Mouse (Mus musculus): ENCODE data around the gene Psmd4. TPM values are rescaled to one million over a fixed set of nuclear protein-coding genes. Genes with fewer than 3 reads are reported as not detected.
A peak's percentile ranks its signal among the peaks of the same experiment; 100 is the strongest.

Psmd4 gene
- total RNA-seq, 2 experiments from 2014 or later = 190 to 456 TPM

- ATAC-seq (replicated peaks; ENCODE audit: low FRiP score, low TSS enrichment, poor library complexity, severe bottlenecking) = peak; percentile 91
Observed at GRCm38 (mm10) chr3:94987578-94987977, 54.8 kb downstream of the Psmd4 start.

DNA sequence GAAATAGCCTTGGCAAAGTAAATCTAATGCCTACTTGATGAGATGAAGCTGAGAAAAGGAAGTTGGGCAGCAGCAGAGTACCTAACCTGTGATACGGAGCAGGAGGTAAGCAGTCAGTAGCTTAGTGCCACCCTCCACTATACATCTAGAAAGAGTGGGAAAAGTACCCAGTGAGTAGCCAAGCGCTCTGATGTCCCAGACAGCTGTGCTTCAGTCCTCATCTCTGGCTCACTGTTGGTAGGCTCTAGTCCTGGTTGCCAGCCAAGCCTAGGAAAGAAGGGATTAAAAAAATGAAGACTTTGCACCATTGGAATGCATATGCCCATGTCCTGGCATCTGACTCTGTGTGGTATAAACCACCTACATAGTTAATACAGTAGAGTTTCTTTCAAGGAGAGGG lies 56.9 kb downstream of the Psmd4 start:
- ATAC-seq (replicated peaks; ENCODE audit: low FRiP score, low TSS enrichment, poor library complexity, severe bottlenecking) = no peak

GRCm38 (mm10) chr3:94984312-94984711 lies 58.1 kb downstream of the Psmd4 start:
- ATAC-seq (replicated peaks; ENCODE audit: low FRiP score, low TSS enrichment, poor library complexity, severe bottlenecking) = no peak

Other genes with a start within 250 kb of the Psmd4 start
- gene Pogz, start 205.0 kb downstream of the Psmd4 start, total RNA-seq (2014; fragmentation: Nextera tagmentation) = 49.6 and 59.1 TPM in 2 replicates
- 12.5 and 18.7 TPM in 2 replicates for gene Pogz, start 205.0 kb downstream of the Psmd4 start, total RNA-seq (2017)
- gene Psmb4, start 155.7 kb downstream of the Psmd4 start, total RNA-seq (2014; fragmentation: Nextera tagmentation) = 427 and 467 TPM in 2 replicates
- gene Psmb4, start 155.7 kb downstream of the Psmd4 start, total RNA-seq (2017) = 212 and 218 TPM in 2 replicates
- gene Selenbp1, start 109.6 kb downstream of the Psmd4 start, total RNA-seq (2014; fragmentation: Nextera tagmentation) = 128 and 136 TPM in 2 replicates
- 100 and 113 TPM in 2 replicates for gene Selenbp1, start 109.6 kb downstream of the Psmd4 start, total RNA-seq (2017)
- gene Rfx5, start 88.5 kb downstream of the Psmd4 start, total RNA-seq (2014; fragmentation: Nextera tagmentation) = 21.3 and 21.4 TPM in 2 replicates
- 15.1 and 19.0 TPM in 2 replicates for gene Rfx5, start 88.5 kb downstream of the Psmd4 start, total RNA-seq (2017)
- gene Pi4kb, start 67.9 kb downstream of the Psmd4 start, total RNA-seq (2014; fragmentation: Nextera tagmentation) = 24.9 and 35.5 TPM in 2 replicates
- gene Pi4kb, start 67.9 kb downstream of the Psmd4 start, total RNA-seq (2017) = 22.7 and 27.9 TPM in 2 replicates
- gene Zfp687, start 27.2 kb downstream of the Psmd4 start, total RNA-seq (2014; fragmentation: Nextera tagmentation) = 16.8 and 25.9 TPM in 2 replicates
- gene Zfp687, start 27.2 kb downstream of the Psmd4 start, total RNA-seq (2017) = 13.0 and 42.4 TPM in 2 replicates
- 28.8 and 29.3 TPM in 2 replicates for gene Pip5k1a, start 64.3 kb upstream of the Psmd4 start, total RNA-seq (2014; fragmentation: Nextera tagmentation)
- gene Pip5k1a, start 64.3 kb upstream of the Psmd4 start, total RNA-seq (2017) = 20.5 and 23.8 TPM in 2 replicates
- 62.9 and 64.1 TPM in 2 replicates for gene Vps72, start 68.4 kb upstream of the Psmd4 start, total RNA-seq (2014; fragmentation: Nextera tagmentation)
- 105 and 121 TPM in 2 replicates for gene Vps72, start 68.4 kb upstream of the Psmd4 start, total RNA-seq (2017)
- gene Tmod4, start 81.9 kb upstream of the Psmd4 start, total RNA-seq (2014; fragmentation: Nextera tagmentation) = 2.4 and 5.1 TPM in 2 replicates
- 0.99 and 2.9 TPM in 2 replicates for gene Tmod4, start 81.9 kb upstream of the Psmd4 start, total RNA-seq (2017)
- gene Scnm1, start 91.4 kb upstream of the Psmd4 start, total RNA-seq (2014; fragmentation: Nextera tagmentation) = 59.1 and 86.0 TPM in 2 replicates
- gene Scnm1, start 91.4 kb upstream of the Psmd4 start, total RNA-seq (2017) = 94.4 and 114 TPM in 2 replicates
- gene Lysmd1, start 91.5 kb upstream of the Psmd4 start, total RNA-seq (2014; fragmentation: Nextera tagmentation) = 5.4 and 6.9 TPM in 2 replicates
- gene Lysmd1, start 91.5 kb upstream of the Psmd4 start, total RNA-seq (2017) = 6.2 and 7.2 TPM in 2 replicates
- 3.3 and 8.1 TPM in 2 replicates for gene Tnfaip8l2, start 99.7 kb upstream of the Psmd4 start, total RNA-seq (2014; fragmentation: Nextera tagmentation)
- 3.1 and 6.7 TPM in 2 replicates for gene Tnfaip8l2, start 99.7 kb upstream of the Psmd4 start, total RNA-seq (2017)
- 0.27 TPM in 1 of 2 replicates, not detected in the other for gene Sema6c, start 117.8 kb upstream of the Psmd4 start, total RNA-seq (2014; fragmentation: Nextera tagmentation)
- 0.99 TPM in 1 of 2 replicates, not detected in the other for gene Sema6c, start 117.8 kb upstream of the Psmd4 start, total RNA-seq (2017)
- gene Gabpb2, start 175.3 kb upstream of the Psmd4 start, total RNA-seq (2014; fragmentation: Nextera tagmentation) = 59.0 and 63.9 TPM in 2 replicates
- gene Gabpb2, start 175.3 kb upstream of the Psmd4 start, total RNA-seq (2017) = 59.2 and 64.2 TPM in 2 replicates
- gene Cdc42se1, start 186.1 kb upstream of the Psmd4 start, total RNA-seq (2014; fragmentation: Nextera tagmentation) = 69.0 and 127 TPM in 2 replicates
- 49.5 and 59.1 TPM in 2 replicates for gene Cdc42se1, start 186.1 kb upstream of the Psmd4 start, total RNA-seq (2017)
- 6.0 and 6.9 TPM in 2 replicates for gene Mllt11, start 189.6 kb upstream of the Psmd4 start, total RNA-seq (2014; fragmentation: Nextera tagmentation)
- 1.9 and 3.6 TPM in 2 replicates for gene Mllt11, start 189.6 kb upstream of the Psmd4 start, total RNA-seq (2017)
- 0.92 and 2.5 TPM in 2 replicates for gene Gm128, start 199.0 kb upstream of the Psmd4 start, total RNA-seq (2014; fragmentation: Nextera tagmentation)
- gene Gm128, start 199.0 kb upstream of the Psmd4 start, total RNA-seq (2017) = 0.27 TPM in 1 of 2 replicates, not detected in the other
- gene Bnipl, start 208.6 kb upstream of the Psmd4 start, total RNA-seq (2014; fragmentation: Nextera tagmentation) = not detected in 2 replicates
- gene Bnipl, start 208.6 kb upstream of the Psmd4 start, total RNA-seq (2017) = not detected in 2 replicates
- gene Mindy1, start 238.7 kb upstream of the Psmd4 start, total RNA-seq (2014; fragmentation: Nextera tagmentation) = 36.8 and 46.9 TPM in 2 replicates
- 37.5 and 45.3 TPM in 2 replicates for gene Mindy1, start 238.7 kb upstream of the Psmd4 start, total RNA-seq (2017)
- gene Prune1, start 239.5 kb upstream of the Psmd4 start, total RNA-seq (2014; fragmentation: Nextera tagmentation) = 20.2 and 24.8 TPM in 2 replicates
- 10.1 and 14.6 TPM in 2 replicates for gene Prune1, start 239.5 kb upstream of the Psmd4 start, total RNA-seq (2017)

All from megakaryocyte-erythroid progenitor cell, adult 5-6 weeks (primary cell).